Mouse (Mus musculus) forebrain, embryonic 11.5 days (tissue): ENCODE data around the gene Atox1. TPM values are rescaled to one million over a fixed set of nuclear protein-coding genes. Genes with fewer than 3 reads are reported as not detected.

Experiments
- ATAC-seq: fragments of 200-750 bp; cut with Nextera tagmentation; replicated peaks from 2 replicates; pipeline ENCODE4 v1.8.0; 2017; ENCODE audit warnings: moderate TSS enrichment; ENCODE audit not compliant: low FRiP score
- DNase-seq: peaks from one replicate; pipeline ENCODE4 v3.0.0-alpha.2; 2017; ENCODE audit warnings: low spot score
- H3K27ac ChIP-seq: fragments of 300-500 bp; sonication (generic); 2 replicates; pipeline ENCODE4 v1.5.1; 2014; ENCODE audit warnings: low read depth, low read length
- H3K27me3 ChIP-seq: fragments of 300-500 bp; sonication (generic); 2 replicates; pipeline ENCODE4 v1.6.1; 2014; ENCODE audit warnings: mild to moderate bottlenecking, low read length, mixed read lengths; ENCODE audit not compliant: control insufficient read depth, insufficient read depth
- H3K36me3 ChIP-seq: fragments of 300-500 bp; sonication (generic); 2 replicates; pipeline ENCODE4 v1.6.1; 2014; ENCODE audit warnings: mild to moderate bottlenecking, low read length, moderate library complexity, mixed read lengths; ENCODE audit not compliant: control insufficient read depth, insufficient read depth
- H3K4me1 ChIP-seq: fragments of 300-500 bp; sonication (generic); replicated peaks from 2 replicates; pipeline ENCODE4 v1.6.1; 2014; ENCODE audit warnings: low read length, mixed read lengths; ENCODE audit not compliant: control insufficient read depth, insufficient read depth
- H3K4me2 ChIP-seq: fragments of 300-500 bp; sonication (generic); 2 replicates; pipeline ENCODE4 v1.6.1; 2014; ENCODE audit warnings: low read depth, mild to moderate bottlenecking, low read length, moderate library complexity, mixed read lengths; ENCODE audit not compliant: severe bottlenecking
- H3K4me3 ChIP-seq: fragments of 300-500 bp; sonication (generic); 2 replicates; pipeline ENCODE4 v1.5.1; 2014; ENCODE audit warnings: low read depth, low read length
- H3K9ac ChIP-seq: fragments of 300-500 bp; sonication (generic); 2 replicates; pipeline ENCODE4 v1.6.1; 2014; ENCODE audit warnings: low read length
- H3K9me3 ChIP-seq: fragments of 300-500 bp; sonication (generic); 2 replicates; pipeline ENCODE4 v1.6.1; 2016; ENCODE audit warnings: low read length, mixed read lengths; ENCODE audit not compliant: control insufficient read depth
- WGBS: fragments of 180-500 bp; shearing (Covaris S2); extraction: QIAGEN DNeasy Blood & Tissue Kit; methylation state at CpG from one replicate; pipeline ENCODE4 v1.1.7; 2014; 5-methylcytosine and 5-hydroxymethylcytosine counted together
- microRNA-seq: library from miRNA; unstranded; fragments of <30 nt; microRNA quantifications from one replicate; pipeline ENCODE4, GENCODE M21; 2016; ENCODE audit not compliant: insufficient number of aligned reads
- polyA plus RNA-seq: library from polyadenylated mRNA; unstranded; fragments of >200 nt; fragmentation: Nextera tagmentation; extraction: Ambion mirVana; gene quantifications from 2 replicates; pipeline ENCODE4 v1.2.1, GENCODE M21; 2014

Gene Atox1
- polyA plus RNA-seq, 1 experiment from 2014 or later, result 209 TPM

DNA sequence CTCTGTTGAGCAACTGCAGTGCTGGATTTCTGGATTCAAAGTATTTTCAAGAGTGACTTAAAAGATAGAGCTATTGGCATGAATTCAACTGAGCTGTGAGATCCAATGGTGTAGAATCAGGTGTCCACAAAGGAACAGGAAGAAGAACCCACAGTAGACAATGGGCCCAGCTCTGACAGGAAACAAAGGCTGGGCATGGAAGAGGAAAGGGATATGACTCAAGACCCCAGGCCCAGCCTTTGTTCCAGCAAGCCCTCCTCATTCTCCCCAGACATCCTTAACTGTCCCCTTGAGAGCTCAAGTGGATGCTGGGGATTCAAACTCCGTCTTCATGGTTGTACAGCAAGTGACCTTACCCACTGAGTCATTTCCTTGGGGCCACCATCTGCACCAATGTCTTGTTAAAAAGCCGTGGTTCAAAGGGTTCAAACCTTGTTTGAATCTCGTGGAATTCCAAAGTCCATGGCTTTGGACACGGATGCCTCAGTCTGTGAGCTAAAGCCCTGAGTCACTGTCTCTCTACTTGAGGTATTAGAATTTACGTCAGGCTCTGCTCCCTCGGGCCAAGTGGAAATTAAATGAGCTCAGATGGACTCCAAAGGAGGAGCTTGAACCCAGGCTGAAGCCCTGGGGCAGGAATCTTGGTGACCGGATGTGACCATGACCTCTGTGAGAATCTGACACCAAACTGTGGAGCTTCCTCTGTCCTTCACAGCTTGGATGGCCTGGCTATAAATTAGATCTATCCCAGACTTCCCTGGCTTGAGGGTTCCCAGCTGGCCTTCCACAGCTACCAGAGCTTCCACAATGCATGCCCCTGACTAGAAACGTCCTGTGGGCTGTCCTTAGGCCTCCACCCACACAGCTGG, 55.2 kb downstream of the Atox1 start:
- Histone ChIP-seq H3K27ac (no peak overlapping the region), H3K9ac (no peak overlapping the region), H3K4me2 (no peak overlapping the region), H3K9me3 (no peaks in the 10 kb centered on the region), H3K4me3 (no peak overlapping the region), H3K27me3 (no peaks in the 10 kb centered on the region), H3K4me1 (no peaks in the 10 kb centered on the region), H3K36me3 (peaks cover 8% of the 10 kb centered on the region; the same call in 1 of the 2 replicates)
- 81% methylated on average over 8 of the region's 8 CpGs for WGBS
- ATAC-seq (no peak), DNase-seq (no peak)

GRCm38 (mm10) chr11:55404659-55405457, 56.2 kb downstream of the Atox1 start:
- WGBS, result 91% methylated on average over 9 of the region's 9 CpGs
- no peak for ATAC-seq
- no peaks in the 10 kb centered on the region for H3K4me1 ChIP-seq

DNA sequence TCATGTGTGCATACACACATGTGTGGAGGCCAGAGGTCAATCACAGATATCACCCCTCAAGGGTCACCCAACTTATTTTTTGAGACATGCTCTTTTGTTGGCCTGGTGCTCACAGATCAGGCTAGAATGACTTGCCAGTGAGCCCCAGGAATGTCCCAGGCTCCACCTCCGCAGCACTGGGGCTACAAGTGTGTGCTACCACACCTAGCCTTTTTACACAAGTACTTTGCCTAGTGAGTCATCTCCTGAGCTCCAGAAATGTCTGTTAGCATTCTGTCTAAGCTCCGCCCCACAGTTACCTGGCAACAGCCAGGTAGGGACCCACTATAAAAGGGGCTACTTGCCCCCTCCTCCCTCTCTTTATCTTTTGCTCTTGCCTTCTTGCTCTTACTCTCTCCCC, 60.2 kb downstream of the Atox1 start:
- Histone ChIP-seq H3K9ac (no peak overlapping the region), H3K4me1 (no peaks in the 10 kb centered on the region), H3K4me2 (no peak overlapping the region), H3K9me3 (no peaks in the 10 kb centered on the region), H3K27me3 (no peaks in the 10 kb centered on the region), H3K36me3 (no peaks in the 10 kb centered on the region; the same call in 1 of the 2 replicates), H3K4me3 (no peak overlapping the region), H3K27ac (no peak overlapping the region)
- WGBS, result 92% methylated on average over 2 of the region's 2 CpGs
- DNase-seq, result no peak
- no peak for ATAC-seq

More at GRCm38 (mm10) chr11:55404659-55405457, 56.2 kb downstream of the Atox1 start:
- Histone ChIP-seq H3K27ac (no peak overlapping the region), H3K4me2 (no peak overlapping the region), H3K4me3 (no peak overlapping the region), H3K27me3 (no peaks in the 10 kb centered on the region), H3K9ac (no peak overlapping the region), H3K9me3 (no peaks in the 10 kb centered on the region), H3K36me3 (peaks cover 8% of the 10 kb centered on the region; the same call in 1 of the 2 replicates)
- no peak for DNase-seq

DNA sequence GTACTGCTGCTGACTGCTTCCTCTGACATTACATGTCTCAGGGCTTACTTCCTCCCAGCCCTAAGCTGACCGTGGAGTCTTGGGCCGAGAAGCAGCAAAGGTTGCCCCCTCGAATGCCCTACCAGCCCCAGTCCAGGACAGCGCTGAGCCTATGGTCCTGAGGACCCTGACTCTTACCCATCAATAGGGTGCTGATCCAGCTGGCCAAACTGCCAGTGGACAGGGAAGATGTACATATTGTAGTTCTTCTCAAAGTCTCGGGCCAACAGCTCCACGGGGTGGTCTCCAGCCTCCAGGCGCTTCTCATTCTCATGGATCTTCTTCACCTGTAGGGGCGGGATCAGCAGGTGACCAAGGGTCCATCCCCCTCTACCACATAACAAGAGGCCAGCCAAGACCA, 62.7 kb downstream of the Atox1 start:
- no peaks in the 10 kb centered on the region for H3K9me3 ChIP-seq
- no peak overlapping the region for H3K9ac ChIP-seq
- no peak overlapping the region for H3K4me3 ChIP-seq
- 91% methylated on average over 8 of the region's 8 CpGs for WGBS
- H3K27me3 ChIP-seq, result no peaks in the 10 kb centered on the region
- H3K27ac ChIP-seq, result no peak overlapping the region
- H3K4me2 ChIP-seq, result no peak overlapping the region
- no peaks in the 10 kb centered on the region; the same call in 1 of the 2 replicates for H3K36me3 ChIP-seq
- DNase-seq (no peak), ATAC-seq (no peak)
- H3K4me1 ChIP-seq, result no peaks in the 10 kb centered on the region

- DNase-seq (no peak), ATAC-seq (no peak)
- no peak overlapping the region for H3K4me3 ChIP-seq
- no peak overlapping the region for H3K4me2 ChIP-seq
- WGBS, result 91% methylated on average over 9 of the region's 9 CpGs
- H3K9me3 ChIP-seq, result no peaks in the 10 kb centered on the region
- no peaks in the 10 kb centered on the region for H3K27me3 ChIP-seq
- H3K4me1 ChIP-seq, result no peaks in the 10 kb centered on the region
- H3K27ac ChIP-seq, result no peak overlapping the region
- no peaks in the 10 kb centered on the region; the same call in 1 of the 2 replicates for H3K36me3 ChIP-seq
- H3K9ac ChIP-seq, result no peak overlapping the region
These were observed 63.6 kb downstream of the Atox1 start for GRCm38 (mm10) chr11:55397441-55397840.

GRCm38 (mm10) chr11:55397036-55397435, 64.0 kb downstream of the Atox1 start:
- H3K36me3 ChIP-seq, result no peaks in the 10 kb centered on the region; the same call in 1 of the 2 replicates
- no peak for ATAC-seq
- WGBS, result 73% methylated on average over 2 of the region's 2 CpGs

More at GRCm38 (mm10) chr11:55397036-55397435, 64.0 kb downstream of the Atox1 start:
- no peak overlapping the region for H3K9ac ChIP-seq
- H3K27me3 ChIP-seq, result no peaks in the 10 kb centered on the region
- H3K9me3 ChIP-seq, result no peaks in the 10 kb centered on the region
- H3K4me1 ChIP-seq, result no peaks in the 10 kb centered on the region
- no peak overlapping the region for H3K4me2 ChIP-seq
- H3K27ac ChIP-seq, result no peak overlapping the region
- no peak overlapping the region for H3K4me3 ChIP-seq
- DNase-seq, result no peak

Small RNAs within 50 kb of the gene (microRNA-seq; reads per million reads assigned to microRNA genes)
- gene Mir7652, result not detected

Other genes starting within 250 kb of the Atox1 start
- 0.01 and 0.04 TPM in 2 replicates for gene Fat2, start 124.7 kb downstream of the Atox1 start, polyA plus RNA-seq
- gene Sparc, start 38.1 kb downstream of the Atox1 start, polyA plus RNA-seq, result 348 and 407 TPM in 2 replicates
- gene G3bp1, start 8.4 kb upstream of the Atox1 start, polyA plus RNA-seq, result 267 and 273 TPM in 2 replicates
- gene Glra1, start 147.0 kb upstream of the Atox1 start, polyA plus RNA-seq, result not detected in 2 replicates